In the genomic region with DNA sequence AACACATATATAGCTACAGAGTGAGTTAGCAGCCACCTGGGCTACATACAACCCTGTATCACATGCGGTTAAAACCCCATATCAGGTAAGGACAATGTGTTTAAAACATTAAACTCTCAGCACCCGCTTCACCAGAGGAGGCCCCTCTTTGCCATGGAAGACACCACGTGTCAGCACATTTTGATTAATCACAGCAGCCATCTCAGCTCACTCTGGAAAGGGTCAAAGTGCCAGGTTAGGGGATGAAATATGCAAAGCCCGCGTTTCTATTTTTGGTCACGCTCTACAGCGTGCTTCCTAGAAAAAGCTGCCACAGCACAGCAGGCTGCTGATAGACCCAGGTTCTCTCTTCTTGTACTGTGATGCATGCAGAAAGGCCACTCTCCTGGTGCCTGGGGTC, we compare ENCODE assay signal across 12 mouse cellular contexts.
DNase-seq lines count a peak whose midpoint lies in the region; ATAC-seq lines count a peak whose summit lies in the region.
"Had no signal": no experiment of that assay in that cellular context is flagged by ENCODE, and none has a peak within 500 bp of the region (broad histone marks: within the 10 kb centered on the region; RNA-seq: fewer than 3 reads in every experiment).

No protein-coding gene starts in this region.

- peak; percentile 52 for DNase-seq in embryo, embryonic 11 days
- no peak for DNase-seq in embryo, embryonic 9.5 days (ENCODE audit: extremely low spot score)
- no peak for DNase-seq in heart, postnatal 14 days
- DNase-seq in kidney, postnatal 36 days = peak; percentile 60 to 65
- no peak for DNase-seq in ovary, postnatal 14 days (ENCODE audit: low spot score)
- DNase-seq in cerebellum, adult 11 months = no peak
- DNase-seq: midbrain, embryonic 14.5 days; spleen, adult 18-20 months had no signal

- 21% methylated on average over 7 of the region's 7 CpGs for WGBS in heart, embryonic 13.5 days
- 27% methylated on average over 7 of the region's 7 CpGs for WGBS in heart, embryonic 16.5 days

- ATAC-seq in heart, embryonic 13.5 days (ENCODE audit: extremely low read depth, insufficient number of reproducible peaks, low FRiP score, low TSS enrichment) = no peak
- ATAC-seq in heart, embryonic 16.5 days (replicated peaks; ENCODE audit: extremely low read depth, insufficient read depth, low FRiP score) = peak; percentile 26; the same call in 1 of the 2 replicates
- ATAC-seq: lung, postnatal 0 days had no signal

- H3K27ac ChIP-seq in heart, embryonic 13.5 days (replicated peaks) = peak overlapping the region; percentile 84
- H3K27ac ChIP-seq in heart, embryonic 16.5 days (ENCODE audit: low read length) = peak overlapping the region; percentile 80
- H3K27ac ChIP-seq: hindbrain, embryonic 12.5 days had no signal

- H3K9me3 ChIP-seq in heart, embryonic 13.5 days = no peaks in the 10 kb centered on the region
- H3K9me3 ChIP-seq in heart, embryonic 16.5 days (replicated peaks; ENCODE audit: control insufficient read depth, low read length) = no peaks in the 10 kb centered on the region
- H3K9me3 ChIP-seq: hindbrain, embryonic 12.5 days had no signal

- intact Hi-C loops in heart, postnatal 14 days (cut with DNase I) = no loop called here

- H3K4me2 ChIP-seq in heart, embryonic 13.5 days = peak overlapping the region; percentile 25
- no peak overlapping the region for H3K4me2 ChIP-seq in heart, embryonic 16.5 days (ENCODE audit: low read depth, low read length)
- H3K4me2 ChIP-seq: hindbrain, embryonic 12.5 days had no signal

- H3K4me3 ChIP-seq in heart, embryonic 13.5 days = no peak overlapping the region
- H3K4me3 ChIP-seq in heart, embryonic 16.5 days (ENCODE audit: low read length) = no peak overlapping the region
- H3K4me3 ChIP-seq: hindbrain, embryonic 12.5 days had no signal

- H3K4me1 ChIP-seq in heart, embryonic 13.5 days = peaks cover 67% of the 10 kb centered on the region
- peaks cover 42% of the 10 kb centered on the region for H3K4me1 ChIP-seq in heart, embryonic 16.5 days (ENCODE audit: control insufficient read depth, insufficient read depth, low read length)

- H3K36me3 ChIP-seq in heart, embryonic 13.5 days = no peaks in the 10 kb centered on the region
- H3K36me3 ChIP-seq in heart, embryonic 16.5 days (ENCODE audit: control insufficient read depth, insufficient read depth) = no peaks in the 10 kb centered on the region
- H3K36me3 ChIP-seq: hindbrain, embryonic 12.5 days had no signal

- no peaks in the 10 kb centered on the region for H3K27me3 ChIP-seq in heart, embryonic 13.5 days (replicated peaks)
- H3K27me3 ChIP-seq in heart, embryonic 16.5 days (ENCODE audit: control insufficient read depth, insufficient read depth, low read length) = no peaks in the 10 kb centered on the region
- H3K27me3 ChIP-seq: hindbrain, embryonic 12.5 days had no signal

- H3K9ac ChIP-seq in heart, embryonic 13.5 days = 0 out of 2 replicates have a peak overlapping the region, but pooled peaks have one; percentile 47
- H3K9ac ChIP-seq in heart, embryonic 16.5 days (ENCODE audit: low read length) = peak overlapping the region; percentile 39; the same call in 1 of the 2 replicates
- H3K9ac ChIP-seq: hindbrain, embryonic 12.5 days had no signal

Comparison
In these comparisons a context has a peak if more than half of its experiments do, and no peak if none do; other contexts are left out.
1. DNase-seq: peak in embryo, embryonic 11 days (single experiment) and kidney, postnatal 36 days (2 of 2); none in embryo, embryonic 9.5 days (single experiment), heart, postnatal 14 days (0 of 2), ovary, postnatal 14 days (single experiment) and cerebellum, adult 11 months (single experiment).